Mouse (Mus musculus): ENCODE measurements around the gene Chchd10. TPM values are rescaled to one million over a fixed set of nuclear protein-coding genes. Genes with fewer than 3 reads are reported as not detected.
A peak's percentile ranks its signal among the peaks of the same experiment; 100 is the strongest.

Chchd10 gene
- total and polyA plus RNA-seq, 2 experiments: 657 to 1,843 TPM

GRCm38 (mm10) chr10:75949053-75950045, 16.4 kb downstream of the Chchd10 start:
- H3K27me3 ChIP-seq (ENCODE audit: control insufficient read depth, insufficient read depth, low read length): no peaks in the 10 kb centered on the region
- no peak overlapping the region for H3K4me3 ChIP-seq (ENCODE audit: insufficient read depth, low read depth, low read length)
- H3K9ac ChIP-seq (ENCODE audit: low read depth, low read length): no peak overlapping the region
- DNase-seq (ENCODE audit: extremely low read depth, low read depth, low spot score): no peak
- WGBS: 88% methylated on average over 22 of the region's 22 CpGs
- H3K36me3 ChIP-seq (ENCODE audit: control insufficient read depth, insufficient read depth, low read length): no peaks in the 10 kb centered on the region
- TF ChIP-seq POLR2A (IDR thresholded peaks at IDR 0.05; ENCODE audit: extremely low read depth, insufficient read depth, low read length) (no peak), CTCF (IDR thresholded peaks at IDR 0.05; ENCODE audit: low read depth, low read length) (no peak)
- no peak overlapping the region for H3K27ac ChIP-seq (replicated peaks; ENCODE audit: insufficient read depth, low read depth, low read length)
- no peaks in the 10 kb centered on the region for H3K79me2 ChIP-seq (ENCODE audit: control insufficient read depth, insufficient read depth, low read length)
- peaks cover 2% of the 10 kb centered on the region; the same call in 1 of the 2 replicates for H3K4me1 ChIP-seq (ENCODE audit: control insufficient read depth, insufficient read depth, low read length)

- H3K4me3 ChIP-seq (ENCODE audit: insufficient read depth, low read depth, low read length): peak overlapping the region; percentile 19; the same call in 1 of the 2 replicates
- peak overlapping the region; percentile 22 for H3K9ac ChIP-seq (ENCODE audit: low read depth, low read length)
- TF ChIP-seq CTCF (IDR thresholded peaks at IDR 0.05; ENCODE audit: low read depth, low read length) (no peak), POLR2A (IDR thresholded peaks at IDR 0.05; ENCODE audit: extremely low read depth, insufficient read depth, low read length) (no peak)
- no peaks in the 10 kb centered on the region; the same call in 1 of the 2 replicates for H3K4me1 ChIP-seq (ENCODE audit: control insufficient read depth, insufficient read depth, low read length)
- no peak overlapping the region for H3K27ac ChIP-seq (replicated peaks; ENCODE audit: insufficient read depth, low read depth, low read length)
- no peaks in the 10 kb centered on the region for H3K79me2 ChIP-seq (ENCODE audit: control insufficient read depth, insufficient read depth, low read length)
- no peaks in the 10 kb centered on the region for H3K27me3 ChIP-seq (ENCODE audit: control insufficient read depth, insufficient read depth, low read length)
- no peak for DNase-seq (ENCODE audit: extremely low read depth, low read depth, low spot score)
- no peaks in the 10 kb centered on the region for H3K36me3 ChIP-seq (ENCODE audit: control insufficient read depth, insufficient read depth, low read length)
- WGBS: 19% methylated on average over 23 of the region's 23 CpGs
These were observed 17.9 kb downstream of the Chchd10 start for GRCm38 (mm10) chr10:75950791-75951210.

- H3K79me2 ChIP-seq (ENCODE audit: control insufficient read depth, insufficient read depth, low read length): no peaks in the 10 kb centered on the region
- peak overlapping the region; percentile 4 for H3K9ac ChIP-seq (ENCODE audit: low read depth, low read length)
- H3K36me3 ChIP-seq (ENCODE audit: control insufficient read depth, insufficient read depth, low read length): no peaks in the 10 kb centered on the region
- no peak for TF ChIP-seq POLR2A (IDR thresholded peaks at IDR 0.05; ENCODE audit: extremely low read depth, insufficient read depth, low read length)
- peak; percentile 37 for TF ChIP-seq CTCF (IDR thresholded peaks at IDR 0.05; ENCODE audit: low read depth, low read length)
- no peaks in the 10 kb centered on the region for H3K27me3 ChIP-seq (ENCODE audit: control insufficient read depth, insufficient read depth, low read length)
- DNase-seq (ENCODE audit: extremely low read depth, low read depth, low spot score): peak; percentile 57
- no peak overlapping the region for H3K4me3 ChIP-seq (ENCODE audit: insufficient read depth, low read depth, low read length)
- 3% methylated on average over 13 of the region's 13 CpGs for WGBS
- H3K4me1 ChIP-seq (ENCODE audit: control insufficient read depth, insufficient read depth, low read length): no peaks in the 10 kb centered on the region; the same call in 1 of the 2 replicates
- no peak overlapping the region for H3K27ac ChIP-seq (replicated peaks; ENCODE audit: insufficient read depth, low read depth, low read length)
These were observed 18.6 kb downstream of the Chchd10 start for GRCm38 (mm10) chr10:75951424-75952050.

GRCm38 (mm10) chr10:75954381-75954811, 21.5 kb downstream of the Chchd10 start, which contains the start of gene Gm5134:
Gene Gm5134, plus strand, starts transcription at chr10:75954514.
- TF ChIP-seq POLR2A (IDR thresholded peaks at IDR 0.05; ENCODE audit: extremely low read depth, insufficient read depth, low read length): no peak
- TF ChIP-seq CTCF (IDR thresholded peaks at IDR 0.05; ENCODE audit: low read depth, low read length): no peak
- no peak within 1 kb of the TSS for H3K9ac ChIP-seq (ENCODE audit: low read depth, low read length)
- no peak within 1 kb of the TSS for H3K27ac ChIP-seq (replicated peaks; ENCODE audit: insufficient read depth, low read depth, low read length)
- no peak within 1 kb of the TSS for H3K4me3 ChIP-seq (ENCODE audit: insufficient read depth, low read depth, low read length)
- no peaks in the 10 kb centered on the region for H3K79me2 ChIP-seq (ENCODE audit: control insufficient read depth, insufficient read depth, low read length)
- DNase-seq (ENCODE audit: extremely low read depth, low read depth, low spot score): no peak
- no peaks in the 10 kb centered on the region for H3K36me3 ChIP-seq (ENCODE audit: control insufficient read depth, insufficient read depth, low read length)
- 45% methylated on average over 20 of the region's 20 CpGs for whole genome bisulfite sequencing
- no peaks in the 10 kb centered on the region for H3K27me3 ChIP-seq (ENCODE audit: control insufficient read depth, insufficient read depth, low read length)
- no peaks in the 10 kb centered on the region; the same call in 1 of the 2 replicates for H3K4me1 ChIP-seq (ENCODE audit: control insufficient read depth, insufficient read depth, low read length)

GRCm38 (mm10) chr10:75973846-75974245, 40.9 kb downstream of the Chchd10 start:
- over 99% methylated on average over 10 of the region's 10 CpGs for whole genome bisulfite sequencing
- no peaks in the 10 kb centered on the region for H3K27me3 ChIP-seq (ENCODE audit: control insufficient read depth, insufficient read depth, low read length)

More at GRCm38 (mm10) chr10:75973846-75974245, 40.9 kb downstream of the Chchd10 start:
- TF ChIP-seq POLR2A (IDR thresholded peaks at IDR 0.05; ENCODE audit: extremely low read depth, insufficient read depth, low read length) (no peak), CTCF (IDR thresholded peaks at IDR 0.05; ENCODE audit: low read depth, low read length) (no peak)
- no peaks in the 10 kb centered on the region for H3K79me2 ChIP-seq (ENCODE audit: control insufficient read depth, insufficient read depth, low read length)
- H3K9ac ChIP-seq (ENCODE audit: low read depth, low read length): no peak overlapping the region
- no peak overlapping the region for H3K27ac ChIP-seq (replicated peaks; ENCODE audit: insufficient read depth, low read depth, low read length)
- no peak for DNase-seq (ENCODE audit: extremely low read depth, low read depth, low spot score)
- no peak overlapping the region for H3K4me3 ChIP-seq (ENCODE audit: insufficient read depth, low read depth, low read length)
- H3K4me1 ChIP-seq (ENCODE audit: control insufficient read depth, insufficient read depth, low read length): no peaks in the 10 kb centered on the region
- H3K36me3 ChIP-seq (ENCODE audit: control insufficient read depth, insufficient read depth, low read length): no peaks in the 10 kb centered on the region

All from liver, adult 2 months (tissue).